Mouse (Mus musculus): ENCODE measurements around the gene 1700001O22Rik. TPM values are rescaled to one million over a fixed set of nuclear protein-coding genes. Genes with fewer than 3 reads are reported as not detected.

Gene 1700001O22Rik
- polyA plus RNA-seq, 1 experiment from 2014 or later = 1.1 TPM

GRCm38 (mm10) chr2:30755985-30756765 is 47.3 kb downstream of the 1700001O22Rik start:
- DNase-seq (ENCODE audit: low spot score) = no peak

- DNase-seq (ENCODE audit: low spot score) = no peak
These were observed 48.6 kb downstream of the 1700001O22Rik start for GRCm38 (mm10) chr2:30754831-30755230.

- DNase-seq (ENCODE audit: low spot score) = no peak
These were observed 50.2 kb downstream of the 1700001O22Rik start for GRCm38 (mm10) chr2:30753219-30753618.

GRCm38 (mm10) chr2:30752471-30752870 is 51.0 kb downstream of the 1700001O22Rik start:
- DNase-seq (ENCODE audit: low spot score) = no peak

- DNase-seq (ENCODE audit: low spot score) = no peak
These were observed 53.4 kb downstream of the 1700001O22Rik start for GRCm38 (mm10) chr2:30750025-30750424.

GRCm38 (mm10) chr2:30747602-30748162 is 55.8 kb downstream of the 1700001O22Rik start:
- DNase-seq (ENCODE audit: low spot score) = no peak

Other genes with a start within 250 kb of the 1700001O22Rik start
- 1.2 and 1.3 TPM in 2 replicates for gene Cstad, start 208.6 kb downstream of the 1700001O22Rik start, polyA plus RNA-seq (2015; fragmentation: Nextera tagmentation; extraction: Ambion mirVana)
- gene Ntmt1, start 4.2 kb upstream of the 1700001O22Rik start, polyA plus RNA-seq (2015; fragmentation: Nextera tagmentation; extraction: Ambion mirVana) = 48.5 and 50.4 TPM in 2 replicates
- gene Asb6, start 26.7 kb upstream of the 1700001O22Rik start, polyA plus RNA-seq (2015; fragmentation: Nextera tagmentation; extraction: Ambion mirVana) = 37.8 and 44.3 TPM in 2 replicates
- gene Prrx2, start 31.3 kb upstream of the 1700001O22Rik start, polyA plus RNA-seq (2015; fragmentation: Nextera tagmentation; extraction: Ambion mirVana) = 0.60 and 0.91 TPM in 2 replicates
- gene Ptges, start 126.2 kb upstream of the 1700001O22Rik start, polyA plus RNA-seq (2015; fragmentation: Nextera tagmentation; extraction: Ambion mirVana) = 3.2 and 3.4 TPM in 2 replicates
- 24.2 and 26.1 TPM in 2 replicates for gene Tor1b, start 149.3 kb upstream of the 1700001O22Rik start, polyA plus RNA-seq (2015; fragmentation: Nextera tagmentation; extraction: Ambion mirVana)
- 80.1 and 83.6 TPM in 2 replicates for gene Tor1a, start 164.3 kb upstream of the 1700001O22Rik start, polyA plus RNA-seq (2015; fragmentation: Nextera tagmentation; extraction: Ambion mirVana)
- 64.0 and 66.2 TPM in 2 replicates for gene BC005624, start 178.5 kb upstream of the 1700001O22Rik start, polyA plus RNA-seq (2015; fragmentation: Nextera tagmentation; extraction: Ambion mirVana)
- gene Usp20, start 178.6 kb upstream of the 1700001O22Rik start, polyA plus RNA-seq (2015; fragmentation: Nextera tagmentation; extraction: Ambion mirVana) = 9.0 and 13.2 TPM in 2 replicates

All from thymus, postnatal 0 days (tissue).